8 mouse cellular contexts compared by ENCODE assay signal in the genomic region with DNA sequence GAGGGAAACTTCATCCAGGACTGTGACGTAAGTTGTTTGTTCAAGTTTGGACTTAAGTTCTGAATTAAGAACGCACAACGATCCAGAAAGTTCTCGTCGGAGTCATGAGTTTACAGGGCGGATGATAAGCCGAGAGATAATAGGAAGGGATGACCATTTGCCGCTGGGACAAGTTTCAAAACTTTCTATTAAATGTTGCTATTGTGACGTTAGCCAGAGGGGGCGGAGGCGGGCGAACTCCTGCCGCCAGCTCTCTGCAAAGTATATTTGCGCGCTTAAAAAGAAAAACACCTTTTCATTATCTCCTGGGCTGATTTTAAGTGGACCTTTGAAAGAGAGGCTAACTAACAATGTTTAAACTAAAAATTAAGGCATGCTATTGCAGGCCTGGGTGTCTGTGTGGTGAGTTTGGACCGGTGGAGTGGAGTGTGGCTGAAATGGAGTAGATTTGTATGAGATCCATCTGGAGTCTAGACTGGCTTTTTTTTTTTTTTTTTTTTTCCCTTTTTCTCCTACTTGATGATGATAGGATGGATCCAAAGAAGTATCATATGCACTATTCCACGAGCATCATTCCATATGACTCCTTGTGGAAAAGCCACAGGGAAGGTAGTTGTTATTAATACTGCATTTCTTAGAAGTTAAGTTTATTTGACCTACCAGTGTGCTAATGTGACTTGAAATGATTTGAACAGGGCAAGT. TPM values are rescaled to one million over a fixed set of nuclear protein-coding genes. Genes with fewer than 3 reads are reported as not detected.
DNase-seq lines count a peak whose midpoint lies in the region; ATAC-seq lines count a peak whose summit lies in the region.

No protein-coding gene starts in this region.

- 4% methylated on average over 17 of the region's 17 CpGs for WGBS in embryonic facial prominence, embryonic 10.5 days
- WGBS in heart, embryonic 12.5 days = 4% methylated on average over 17 of the region's 17 CpGs
- 1% methylated on average over 17 of the region's 17 CpGs for WGBS in lung, embryonic 16.5 days
- 4% methylated on average over 17 of the region's 17 CpGs for WGBS in neural tube, embryonic 15.5 days

- H3K36me3 ChIP-seq in embryonic facial prominence, embryonic 10.5 days (replicated peaks) = 0 out of 2 replicates have a peak, but pooled peaks cover 2% of the 10 kb centered on the region
- no peaks in the 10 kb centered on the region for H3K36me3 ChIP-seq in heart, embryonic 12.5 days
- no peaks in the 10 kb centered on the region for H3K36me3 ChIP-seq in lung, embryonic 16.5 days (ENCODE audit: control insufficient read depth, insufficient read depth, low read length)
- H3K36me3 ChIP-seq in neural tube, embryonic 15.5 days = no peaks in the 10 kb centered on the region

- H3K27me3 ChIP-seq in embryonic facial prominence, embryonic 10.5 days (replicated peaks; ENCODE audit: low read depth, poor library complexity, severe bottlenecking) = no peaks in the 10 kb centered on the region
- H3K27me3 ChIP-seq in heart, embryonic 12.5 days (replicated peaks) = no peaks in the 10 kb centered on the region
- H3K27me3 ChIP-seq in lung, embryonic 16.5 days (ENCODE audit: control insufficient read depth, insufficient read depth, low read depth, low read length) = no peaks in the 10 kb centered on the region
- H3K27me3 ChIP-seq in neural tube, embryonic 15.5 days (replicated peaks) = no peaks in the 10 kb centered on the region

- no peaks in the 10 kb centered on the region for H3K9me3 ChIP-seq in embryonic facial prominence, embryonic 10.5 days
- H3K9me3 ChIP-seq in heart, embryonic 12.5 days (replicated peaks) = no peaks in the 10 kb centered on the region
- H3K9me3 ChIP-seq in lung, embryonic 16.5 days (ENCODE audit: control insufficient read depth, low read length) = no peaks in the 10 kb centered on the region
- no peaks in the 10 kb centered on the region for H3K9me3 ChIP-seq in neural tube, embryonic 15.5 days (replicated peaks)

- ATAC-seq in heart, embryonic 12.5 days (ENCODE audit: insufficient number of reproducible peaks, low FRiP score) = peak; percentile 9; the same call in 1 of the 2 replicates
- 0 out of 2 replicates have a peak, but pooled peaks have one; percentile 30 for ATAC-seq in lung, embryonic 16.5 days (ENCODE audit: low read depth)
- peak; percentile 68 for ATAC-seq in neural tube, embryonic 15.5 days (ENCODE audit: low FRiP score)

- peak overlapping the region; percentile 89 for H3K9ac ChIP-seq in heart, embryonic 12.5 days
- peak overlapping the region; percentile 89 for H3K9ac ChIP-seq in lung, embryonic 16.5 days (ENCODE audit: low read length)
- peak overlapping the region; percentile 57 for H3K9ac ChIP-seq in neural tube, embryonic 15.5 days (replicated peaks)

- peak overlapping the region; percentile 94 for H3K27ac ChIP-seq in embryonic facial prominence, embryonic 10.5 days (replicated peaks)
- H3K27ac ChIP-seq in heart, embryonic 12.5 days (ENCODE audit: poor library complexity, severe bottlenecking) = peak overlapping the region; percentile 80
- H3K27ac ChIP-seq in lung, embryonic 16.5 days (ENCODE audit: low read length) = peak overlapping the region; percentile 92
- H3K27ac ChIP-seq in neural tube, embryonic 15.5 days (replicated peaks) = no peak overlapping the region

- H3K4me1 ChIP-seq in embryonic facial prominence, embryonic 10.5 days = peaks cover 12% of the 10 kb centered on the region
- H3K4me1 ChIP-seq in heart, embryonic 12.5 days (replicated peaks) = peaks cover 5% of the 10 kb centered on the region
- peaks cover 11% of the 10 kb centered on the region for H3K4me1 ChIP-seq in lung, embryonic 16.5 days (replicated peaks; ENCODE audit: control insufficient read depth, insufficient read depth, low read length)
- peaks cover 8% of the 10 kb centered on the region for H3K4me1 ChIP-seq in neural tube, embryonic 15.5 days

- H3K4me3 ChIP-seq in embryonic facial prominence, embryonic 10.5 days = peak overlapping the region; percentile 91
- H3K4me3 ChIP-seq in heart, embryonic 12.5 days = peak overlapping the region; percentile 74
- peak overlapping the region; percentile 86 for H3K4me3 ChIP-seq in lung, embryonic 16.5 days (ENCODE audit: low read length)
- H3K4me3 ChIP-seq in neural tube, embryonic 15.5 days (replicated peaks) = peak overlapping the region; percentile 76

- peak overlapping the region; percentile 67 for H3K4me2 ChIP-seq in heart, embryonic 12.5 days
- peak overlapping the region; percentile 66 for H3K4me2 ChIP-seq in lung, embryonic 16.5 days (ENCODE audit: low read depth, low read length)
- H3K4me2 ChIP-seq in neural tube, embryonic 15.5 days = peak overlapping the region; percentile 95

- peak; percentile 59 for DNase-seq in CD4-positive helper T cell, adult 2 months (ENCODE audit: low read depth, low spot score)
- peak; percentile 43 for DNase-seq in MN1 (ENCODE audit: low spot score)
- DNase-seq in embryonic facial prominence, embryonic 10.5 days (ENCODE audit: low spot score) = peak; percentile 65
- DNase-seq in kidney, adult 9 months = peak; percentile 60
- DNase-seq in cerebellum, adult 11-12 months = no peak

RNA-seq across cellular contexts. Expression of gene Pi4k2b, which starts 0.9 kb away (rescaled TPM):
- polyA plus RNA-seq in embryonic facial prominence, embryonic 10.5 days (2016; fragmentation: Nextera tagmentation; extraction: Ambion mirVana) = 16.5 and 17.4 TPM in 2 replicates
- 10.5 and 10.9 TPM in 2 replicates for polyA plus RNA-seq in heart, embryonic 12.5 days (2016; fragmentation: Nextera tagmentation; extraction: Ambion mirVana)
- 38.9 and 42.6 TPM in 2 replicates for polyA plus RNA-seq in lung, embryonic 16.5 days (2015; fragmentation: Nextera tagmentation; extraction: Ambion mirVana)
- polyA plus RNA-seq in neural tube, embryonic 15.5 days (2015; fragmentation: Nextera tagmentation; extraction: Ambion mirVana) = 4.4 and 7.6 TPM in 2 replicates

RNA-seq across cellular contexts. Expression of gene Zcchc4, which starts 32.9 kb away (rescaled TPM):
- 21.1 and 22.6 TPM in 2 replicates for polyA plus RNA-seq in embryonic facial prominence, embryonic 10.5 days (2016; fragmentation: Nextera tagmentation; extraction: Ambion mirVana)
- polyA plus RNA-seq in heart, embryonic 12.5 days (2016; fragmentation: Nextera tagmentation; extraction: Ambion mirVana) = 10.6 and 11.4 TPM in 2 replicates
- polyA plus RNA-seq in lung, embryonic 16.5 days (2015; fragmentation: Nextera tagmentation; extraction: Ambion mirVana) = 14.1 and 16.2 TPM in 2 replicates
- 8.6 and 11.1 TPM in 2 replicates for polyA plus RNA-seq in neural tube, embryonic 15.5 days (2015; fragmentation: Nextera tagmentation; extraction: Ambion mirVana)

Comparison
In these comparisons a context has a peak if more than half of its experiments do, and no peak if none do; other contexts are left out.
1. ATAC-seq: peak in every context shown above with its lines; median percentile 68 in neural tube, embryonic 15.5 days; 30 in lung, embryonic 16.5 days; 9 in heart, embryonic 12.5 days.